Mouse (Mus musculus) heart, adult 11 months (tissue): ENCODE results near the gene Ergic1.

Source experiments
- DNase-seq: peaks from one replicate; pipeline ENCODE4 v3.0.0; 2022

Gene Ergic1

DNA sequence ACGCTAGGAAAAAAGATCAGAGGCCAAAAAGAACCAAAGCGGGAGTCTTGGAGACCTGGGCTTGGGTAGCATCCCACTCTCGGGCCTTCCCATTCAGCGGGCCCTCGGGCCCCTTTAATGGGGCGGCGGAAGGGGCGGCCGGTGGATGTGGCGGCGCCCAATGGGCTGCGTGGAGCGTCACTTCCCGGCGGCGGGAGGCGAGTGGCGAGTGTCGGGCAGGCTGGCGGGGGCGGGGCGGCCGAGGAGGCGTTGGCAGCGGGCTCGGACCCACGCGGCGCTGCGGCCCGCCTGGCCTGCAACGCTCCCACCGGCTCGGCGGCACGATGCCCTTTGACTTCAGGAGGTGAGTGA lies at the start of gene Ergic1:
Ergic1 (plus strand) TSS at position 200 of the 351 bp plus-strand sequence.
- DNase-seq: peak; percentile 99

DNA sequence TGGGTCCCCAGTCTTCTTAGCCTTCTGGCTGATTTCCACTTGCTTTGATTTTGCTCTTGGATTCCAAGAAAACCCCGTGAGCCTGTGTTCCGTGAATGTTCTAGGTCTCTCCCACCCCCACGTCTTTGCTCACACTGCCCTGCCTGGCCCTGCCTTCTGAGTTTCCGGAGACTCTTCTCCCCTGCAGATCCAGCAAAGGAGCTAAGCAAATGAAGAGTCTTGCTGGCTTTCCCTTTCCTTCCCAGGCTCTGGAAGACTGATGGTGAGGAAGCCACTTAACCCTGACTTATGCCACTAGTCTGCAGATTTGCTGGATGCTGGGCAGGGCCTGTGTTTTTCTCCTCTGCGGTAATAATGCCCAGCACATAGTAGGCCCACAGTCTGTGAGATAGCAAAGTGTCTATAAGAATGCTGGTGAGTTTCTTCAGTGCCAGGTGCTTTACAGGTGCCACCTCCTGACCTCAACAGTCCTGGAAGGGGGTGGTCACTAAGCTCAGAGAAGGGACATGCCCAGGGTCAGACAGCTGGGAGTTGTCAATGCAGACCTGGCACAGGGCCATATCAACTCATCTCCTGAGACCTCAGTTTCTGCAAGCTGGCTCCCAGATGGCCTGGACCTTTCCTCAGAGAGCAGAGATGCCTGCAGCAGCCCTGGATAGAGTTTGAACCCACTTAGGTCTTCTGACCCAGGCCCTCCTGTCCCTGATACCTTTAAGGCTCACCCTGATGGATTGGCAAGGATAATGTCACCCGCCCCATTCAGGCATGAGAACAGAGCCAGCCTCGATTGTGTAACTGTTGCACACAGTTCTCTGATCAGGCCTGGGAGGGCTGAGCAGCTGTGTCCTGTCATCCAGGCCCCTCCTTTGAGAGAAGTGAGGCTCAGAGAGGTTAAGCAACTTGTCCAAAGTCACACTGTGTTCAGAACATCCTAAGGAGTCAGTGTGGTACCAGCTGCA lies 49.2 kb upstream of the Ergic1 start:
- DNase-seq: peak; percentile 99

GRCm38 (mm10) chr17:26512961-26513360 lies 48.3 kb upstream of the Ergic1 start:
- DNase-seq: peak; percentile 94

DNA sequence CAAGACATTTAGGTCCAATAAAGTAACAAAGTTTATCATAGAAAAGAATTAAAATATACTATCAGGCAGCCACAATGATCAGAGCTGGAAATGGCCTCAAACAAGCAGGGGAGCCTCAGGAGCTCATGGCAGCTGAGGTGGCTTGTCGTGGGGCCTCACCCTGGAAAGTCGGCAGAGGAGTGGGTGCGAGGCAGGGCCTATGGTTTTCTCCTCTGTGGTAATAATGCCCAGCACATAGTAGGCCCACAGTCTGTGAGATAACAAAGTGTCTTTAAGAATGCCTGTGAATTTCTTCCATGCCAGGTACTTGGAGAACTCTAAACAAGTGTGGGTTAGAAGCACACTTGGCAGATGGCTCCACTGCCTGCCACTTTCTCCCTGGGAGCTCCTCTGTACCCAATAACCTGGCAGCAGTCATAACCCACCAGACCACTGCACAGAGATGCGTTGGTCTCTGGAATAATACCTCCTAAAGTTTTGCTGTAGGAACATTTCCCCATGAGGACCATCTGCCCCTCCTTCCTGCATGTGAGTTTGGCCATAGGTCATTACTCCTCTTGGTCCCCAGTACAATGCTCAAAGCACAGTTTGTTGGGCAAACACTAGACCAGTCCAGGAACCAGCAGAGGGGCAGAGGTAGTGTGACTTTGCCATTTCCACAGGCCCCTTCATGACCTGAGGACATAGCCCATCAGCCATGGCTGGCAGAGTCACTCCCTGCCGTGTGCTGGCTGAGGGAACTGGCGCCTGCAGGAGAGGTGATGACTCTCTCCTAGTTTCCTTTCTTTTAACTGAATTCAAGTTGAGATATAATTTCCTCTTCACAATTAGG lies 47.6 kb upstream of the Ergic1 start:
- DNase-seq: peak; percentile 94

- peak; percentile 94 for DNase-seq
These were observed 46.7 kb upstream of the Ergic1 start for GRCm38 (mm10) chr17:26514581-26515030.

GRCm38 (mm10) chr17:26515675-26516074 lies 45.6 kb upstream of the Ergic1 start:
- peak; percentile 84 for DNase-seq

DNA sequence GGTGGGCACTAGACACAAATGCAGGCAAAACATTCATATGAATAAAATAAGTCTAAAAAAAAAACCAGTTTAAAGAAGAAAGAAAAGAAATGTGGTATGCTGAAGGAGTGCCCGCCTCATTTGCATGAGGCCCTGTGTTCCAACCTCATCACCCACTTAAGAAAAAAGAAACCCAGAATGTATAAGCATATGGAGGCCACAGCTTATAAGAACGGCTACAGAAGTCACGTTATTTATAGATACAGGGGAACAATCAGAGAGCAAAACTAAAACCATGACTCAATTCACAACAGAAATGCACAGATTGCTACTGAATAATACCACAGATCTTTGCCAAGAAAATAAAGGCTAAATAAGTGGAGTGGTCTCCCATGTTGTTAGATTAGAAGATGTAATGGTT lies 43.0 kb upstream of the Ergic1 start:
- DNase-seq: no peak

GRCm38 (mm10) chr17:26522711-26523110 lies 38.6 kb upstream of the Ergic1 start:
- DNase-seq: peak; percentile 88

DNA sequence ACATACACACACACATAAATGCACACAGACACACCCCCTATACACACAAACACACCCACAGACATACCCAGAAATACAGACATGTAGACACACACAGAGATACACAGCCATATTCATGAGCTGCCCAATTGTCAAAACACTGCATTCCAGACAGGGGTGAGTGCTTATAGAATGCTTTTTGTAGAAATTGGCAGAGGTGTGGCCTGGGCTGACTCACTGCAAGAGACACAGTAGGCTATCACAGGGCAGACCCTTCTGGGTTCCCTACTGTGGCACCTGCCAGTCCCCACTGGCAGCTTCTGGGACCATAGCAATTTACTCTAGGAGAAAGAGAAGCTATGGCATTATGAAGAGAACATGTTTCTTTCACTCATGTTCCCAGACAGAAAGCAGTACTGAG lies 37.0 kb upstream of the Ergic1 start:
- peak; percentile 81 for DNase-seq

GRCm38 (mm10) chr17:26524801-26525200 lies 36.5 kb upstream of the Ergic1 start:
- DNase-seq: peak; percentile 64

GRCm38 (mm10) chr17:26525316-26525715 lies 36.0 kb upstream of the Ergic1 start:
- peak; percentile 97 for DNase-seq

DNA sequence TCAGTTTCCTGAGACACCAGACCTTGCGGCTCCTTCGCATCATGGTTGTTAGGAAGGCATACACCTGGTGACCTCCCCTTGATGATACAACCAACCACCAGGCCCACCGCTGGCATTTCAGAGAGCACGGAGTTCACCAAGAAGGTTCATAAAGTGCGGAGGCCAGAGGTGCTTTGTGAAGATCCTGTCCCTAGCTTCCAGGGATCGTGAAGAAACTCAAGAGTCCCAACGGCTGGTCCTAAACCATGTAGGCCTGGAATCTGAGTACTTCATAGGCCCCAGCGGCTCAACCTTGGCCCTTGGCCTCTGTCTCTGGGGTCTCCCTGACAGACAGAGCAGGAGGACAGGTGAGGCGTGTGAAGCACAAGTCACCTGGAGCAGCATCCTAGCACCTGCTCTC lies 34.0 kb upstream of the Ergic1 start:
- peak; percentile 92 for DNase-seq

- DNase-seq: peak; percentile 94
These were observed 32.5 kb upstream of the Ergic1 start for GRCm38 (mm10) chr17:26528751-26529150.

DNA sequence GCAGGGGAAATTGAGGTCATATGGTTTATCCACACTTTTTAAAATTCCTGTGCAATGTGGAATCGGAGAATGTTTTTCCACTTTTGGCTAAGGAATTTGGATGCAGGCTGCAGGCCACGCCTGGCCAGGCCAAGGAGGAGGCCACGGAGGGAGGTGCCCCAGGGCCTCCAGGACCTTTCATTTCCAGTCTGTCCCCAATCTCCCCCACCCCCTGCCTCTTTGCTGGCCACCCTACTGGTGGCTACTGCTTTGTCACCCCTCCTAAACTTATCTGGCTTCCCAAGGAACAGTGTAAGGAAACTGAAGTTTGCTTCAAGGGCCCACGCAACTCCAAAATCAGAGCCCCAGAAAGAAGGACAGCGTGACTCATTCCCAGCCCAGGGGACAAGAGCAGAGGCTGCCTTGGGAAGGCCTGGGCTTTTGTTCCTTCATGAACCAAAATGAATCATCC lies 31.5 kb upstream of the Ergic1 start:
- peak; percentile 98 for DNase-seq

DNA sequence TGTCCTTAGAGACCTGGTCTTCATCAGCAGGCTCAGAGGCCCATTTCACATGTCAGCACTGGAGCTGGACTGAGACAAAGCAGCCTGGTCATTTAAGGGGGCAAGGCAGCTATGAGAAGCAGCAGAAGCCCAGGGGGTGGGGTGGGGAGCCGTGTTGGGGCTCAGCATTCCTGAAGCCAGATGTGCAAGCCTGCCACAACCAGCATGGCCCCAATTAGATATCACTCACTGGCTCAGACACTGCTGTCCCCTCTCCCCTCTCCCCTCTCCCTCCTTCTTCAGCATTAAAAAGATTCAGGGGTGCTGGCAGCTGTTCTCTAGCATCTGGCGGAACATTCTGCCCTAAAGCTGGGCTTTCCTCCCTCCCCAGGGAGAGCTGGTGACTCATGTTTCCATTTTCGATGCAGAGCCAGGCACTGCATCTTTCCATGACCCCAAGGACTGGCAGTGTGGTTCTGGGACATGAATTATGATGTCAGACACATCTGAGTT lies 30.7 kb upstream of the Ergic1 start:
- DNase-seq: peak; percentile 99

DNA sequence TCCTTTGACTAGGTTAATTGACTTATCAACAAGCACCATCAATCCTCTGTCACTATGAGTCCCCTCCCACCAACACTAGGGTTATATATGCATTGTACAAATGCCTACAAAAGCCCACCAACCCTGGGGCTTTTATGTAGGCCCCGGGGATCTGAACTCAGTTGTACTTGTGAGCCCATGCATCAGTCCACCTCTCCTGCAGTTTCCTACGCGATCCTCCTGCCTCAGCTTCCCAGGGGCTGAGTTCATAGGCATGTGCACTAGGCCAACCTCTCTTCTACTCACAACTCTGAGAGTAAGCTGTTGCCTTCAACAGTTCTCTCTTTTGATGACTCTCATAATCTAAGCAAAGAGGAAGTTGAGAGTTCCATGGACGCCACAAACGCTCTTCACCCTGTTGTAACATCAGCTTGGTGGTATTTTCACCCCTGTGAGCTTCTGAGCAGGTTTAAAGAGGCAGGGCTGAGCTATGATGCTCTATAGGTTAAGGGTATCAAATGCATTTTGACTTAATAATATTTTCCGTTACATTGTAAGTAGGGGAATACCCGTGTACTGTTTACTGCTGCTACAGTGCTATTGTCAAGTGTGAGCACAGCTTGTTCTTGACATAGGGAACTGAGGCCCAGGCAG lies 29.8 kb upstream of the Ergic1 start:
- DNase-seq: peak; percentile 91

GRCm38 (mm10) chr17:26532476-26533045 lies 28.7 kb upstream of the Ergic1 start:
- DNase-seq: peak; percentile 92

- peak; percentile 97 for DNase-seq
These were observed 27.4 kb upstream of the Ergic1 start for GRCm38 (mm10) chr17:26533871-26534372.

- no peak for DNase-seq
These were observed 26.6 kb upstream of the Ergic1 start for GRCm38 (mm10) chr17:26534695-26535094.

- peak; percentile 98 for DNase-seq
These were observed 25.8 kb upstream of the Ergic1 start for GRCm38 (mm10) chr17:26535251-26536136.
